Mouse (Mus musculus) megakaryocyte, embryonic 14.5 days (primary cell): ENCODE results near the gene Grin2b.

Source experiments
- FLI1 ChIP-seq: IDR thresholded peaks from 2 replicates; pipeline ENCODE4 v1.6.1; 2012; ENCODE audit warnings: low read length, inconsistent platforms, mixed read lengths
- GATA1 ChIP-seq: IDR thresholded peaks from 3 replicates; pipeline ENCODE4 v1.6.1; 2012; ENCODE audit warnings: mixed read lengths, low read length, inconsistent platforms, borderline replicate concordance

- TF ChIP-seq GATA1 (no peak), FLI1 (no peak)
Measured at GRCm38 (mm10) chr6:135876163-135876726, 297.1 kb downstream of the Grin2b start.
